Mouse (Mus musculus) liver, embryonic 11.5 days (tissue): ENCODE results near the gene Lamb3. TPM values are rescaled to one million over a fixed set of nuclear protein-coding genes. Genes with fewer than 3 reads are reported as not detected.

ENCODE experiments used
- ATAC-seq: fragments of 200-750 bp; cut with Nextera tagmentation; replicated peaks from 2 replicates; pipeline ENCODE4 v1.8.0; 2017; ENCODE audit warnings: moderate number of reproducible peaks, mild to moderate bottlenecking, moderate TSS enrichment, moderate library complexity; ENCODE audit not compliant: low FRiP score
- DNase-seq: peaks from one replicate; pipeline ENCODE4 v3.0.0-alpha.2; 2017; ENCODE audit warnings: low spot score
- H3K27ac ChIP-seq: fragments of 300-500 bp; sonication (generic); 2 replicates; pipeline ENCODE4 v1.5.1; 2014; ENCODE audit warnings: mild to moderate bottlenecking, low read depth, low read length, control low read depth
- H3K27me3 ChIP-seq: fragments of 300-500 bp; sonication (generic); replicated peaks from 2 replicates; pipeline ENCODE4 v1.6.1; 2014; ENCODE audit warnings: low read length, mixed read lengths; ENCODE audit not compliant: control insufficient read depth, insufficient read depth
- H3K36me3 ChIP-seq: fragments of 300-500 bp; sonication (generic); 2 replicates; pipeline ENCODE4 v1.6.1; 2014; ENCODE audit warnings: mild to moderate bottlenecking, low read length, moderate library complexity, mixed read lengths; ENCODE audit not compliant: control insufficient read depth, insufficient read depth
- H3K4me1 ChIP-seq: fragments of 300-500 bp; sonication (generic); replicated peaks from 2 replicates; pipeline ENCODE4 v1.6.1; 2014; ENCODE audit warnings: low read length, mixed read lengths; ENCODE audit not compliant: control insufficient read depth, insufficient read depth
- H3K4me2 ChIP-seq: fragments of 300-500 bp; sonication (generic); 2 replicates; pipeline ENCODE4 v1.6.1; 2014; ENCODE audit warnings: mild to moderate bottlenecking, control low read depth, moderate library complexity
- H3K4me3 ChIP-seq: fragments of 300-500 bp; sonication (generic); 2 replicates; pipeline ENCODE4 v1.5.1; 2014; ENCODE audit warnings: low read depth, low read length, control low read depth
- H3K9ac ChIP-seq: fragments of 300-500 bp; sonication (generic); 2 replicates; pipeline ENCODE4 v1.6.1; 2014; ENCODE audit warnings: low read depth, low read length, control low read depth
- H3K9me3 ChIP-seq: fragments of 300-500 bp; sonication (generic); 2 replicates; pipeline ENCODE4 v1.6.1; 2016; ENCODE audit warnings: low read length, inconsistent platforms, mixed read lengths; ENCODE audit not compliant: control insufficient read depth
- WGBS: fragments of 180-500 bp; shearing (Covaris S2); extraction: QIAGEN DNeasy Blood & Tissue Kit; methylation state at CpG from one replicate; pipeline ENCODE4 v1.1.7; 2014; 5-methylcytosine and 5-hydroxymethylcytosine counted together
- polyA plus RNA-seq: library from polyadenylated mRNA; unstranded; fragments of >200 nt; fragmentation: Nextera tagmentation; extraction: Ambion mirVana; gene quantifications from 2 replicates; pipeline ENCODE4 v1.2.1, GENCODE M21; 2014

The Lamb3 gene
- polyA plus RNA-seq, 1 experiment from 2014 or later = 0.15 TPM

- peak; percentile 82 for ATAC-seq
- Histone ChIP-seq H3K9ac (no peak overlapping the region), H3K27ac (no peak overlapping the region), H3K36me3 (no peaks in the 10 kb centered on the region), H3K4me2 (peak overlapping the region; percentile 74), H3K9me3 (no peaks in the 10 kb centered on the region), H3K4me1 (peaks cover 4% of the 10 kb centered on the region), H3K4me3 (peak overlapping the region; percentile 44), H3K27me3 (no peaks in the 10 kb centered on the region)
- DNase-seq = peak; percentile 59
- under 1% methylated on average over 8 of the region's 8 CpGs for whole genome bisulfite sequencing
Measured at GRCm38 (mm10) chr1:193382435-193382834, 174.9 kb downstream of the Lamb3 start.

DNA sequence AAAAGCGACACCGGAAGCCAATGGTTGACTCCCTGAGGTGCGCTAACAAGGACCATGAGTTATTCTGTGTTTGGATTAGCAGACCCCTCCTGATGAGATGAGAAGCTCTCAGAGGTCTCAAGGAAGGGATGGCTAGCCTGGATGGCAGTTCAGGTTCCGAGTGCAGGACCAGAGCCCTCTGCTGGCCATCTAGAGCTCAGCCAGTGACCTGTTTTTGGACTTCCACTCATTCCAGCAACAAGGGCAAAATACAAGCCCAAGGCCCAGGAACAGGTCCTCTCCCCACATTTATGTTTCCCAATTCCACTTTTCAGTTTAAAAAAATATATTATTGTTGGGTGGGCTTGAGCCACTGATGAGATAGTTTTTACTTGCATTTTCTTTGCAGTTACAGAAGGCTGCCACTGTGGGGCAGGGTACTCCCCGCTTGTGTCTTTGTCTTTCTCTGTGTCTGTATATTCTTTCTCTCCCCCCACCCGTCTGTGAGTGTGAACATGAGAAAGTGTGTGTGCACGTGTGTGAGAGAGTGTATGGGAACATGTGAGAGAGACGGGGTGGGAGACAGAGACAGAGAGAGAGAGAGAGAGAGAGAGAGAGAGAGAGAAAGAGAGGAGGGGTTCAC lies 175.5 kb downstream of the Lamb3 start:
- no peaks in the 10 kb centered on the region for H3K36me3 ChIP-seq
- no peaks in the 10 kb centered on the region for H3K9me3 ChIP-seq
- peaks cover 4% of the 10 kb centered on the region for H3K4me1 ChIP-seq
- ATAC-seq (peak; percentile 70), DNase-seq (peak; percentile 68)
- no peak overlapping the region for H3K27ac ChIP-seq
- peak overlapping the region; percentile 44 for H3K4me3 ChIP-seq
- H3K9ac ChIP-seq = 0 out of 2 replicates have a peak overlapping the region, but pooled peaks have one; percentile 2
- peak overlapping the region; percentile 74 for H3K4me2 ChIP-seq
- H3K27me3 ChIP-seq = no peaks in the 10 kb centered on the region
- 5% methylated on average over 8 of the region's 8 CpGs for WGBS

GRCm38 (mm10) chr1:193386136-193386535 lies 178.6 kb downstream of the Lamb3 start:
- ATAC-seq = peak; percentile 21; the same call in 1 of the 2 replicates
- peaks cover 7% of the 10 kb centered on the region for H3K4me1 ChIP-seq
- H3K36me3 ChIP-seq = no peaks in the 10 kb centered on the region
- H3K9ac ChIP-seq = no peak overlapping the region
- no peak overlapping the region for H3K27ac ChIP-seq
- no peak overlapping the region for H3K4me2 ChIP-seq
- H3K4me3 ChIP-seq = no peak overlapping the region
- no peaks in the 10 kb centered on the region; the same call in 1 of the 2 replicates for H3K27me3 ChIP-seq
- 4% methylated on average over 5 of the region's 5 CpGs for WGBS
- no peaks in the 10 kb centered on the region for H3K9me3 ChIP-seq
- DNase-seq = peak; percentile 72

DNA sequence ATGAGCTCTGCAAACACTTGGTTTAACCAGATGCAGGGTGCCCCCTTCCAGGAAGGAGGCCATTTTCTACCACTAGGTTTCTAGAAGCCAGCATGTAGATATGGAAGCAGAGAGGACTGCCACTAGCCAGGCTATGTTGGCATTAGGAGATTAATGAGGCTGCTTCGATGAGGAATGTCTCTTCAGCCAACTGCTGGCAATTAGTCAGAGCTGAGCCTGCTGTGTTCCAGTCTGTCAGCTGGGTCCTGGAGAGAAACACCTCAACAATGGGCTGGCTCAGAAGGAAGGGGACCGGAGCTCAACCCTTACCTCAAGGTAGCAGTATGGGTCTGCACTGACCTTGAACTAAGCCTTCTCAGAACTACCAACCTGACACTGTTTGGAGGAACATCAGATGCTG lies 179.7 kb downstream of the Lamb3 start:
- no peak overlapping the region for H3K27ac ChIP-seq
- peaks cover 3% of the 10 kb centered on the region; the same call in 1 of the 2 replicates for H3K4me1 ChIP-seq
- H3K36me3 ChIP-seq = no peaks in the 10 kb centered on the region
- no peak overlapping the region for H3K9ac ChIP-seq
- H3K4me3 ChIP-seq = no peak overlapping the region
- no peaks in the 10 kb centered on the region; the same call in 1 of the 2 replicates for H3K27me3 ChIP-seq
- DNase-seq = no peak
- no peaks in the 10 kb centered on the region for H3K9me3 ChIP-seq
- no peak overlapping the region for H3K4me2 ChIP-seq
- 47% methylated on average over 2 of the region's 2 CpGs for WGBS
- no peak for ATAC-seq

DNA sequence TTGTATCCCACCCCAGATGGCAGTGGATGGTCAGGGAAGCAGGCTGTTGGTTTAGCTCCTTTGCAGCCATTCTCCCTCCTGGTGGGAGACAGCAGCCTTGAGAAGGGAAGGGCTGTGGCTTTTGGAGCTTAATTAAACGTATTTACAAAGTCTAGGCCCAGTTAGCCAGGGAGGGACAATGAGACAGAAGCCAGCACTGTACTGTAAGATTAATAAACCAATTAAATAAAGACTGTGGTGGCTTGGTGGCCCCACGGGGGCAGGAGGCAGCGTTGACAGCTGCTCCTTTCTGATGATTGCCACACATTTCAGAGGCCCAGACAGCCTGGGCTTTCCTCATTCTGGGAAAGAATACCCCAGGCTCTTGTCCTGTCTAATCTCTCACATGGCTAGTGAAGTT lies 182.0 kb downstream of the Lamb3 start:
- no peak for ATAC-seq
- no peak overlapping the region for H3K27ac ChIP-seq

DNA sequence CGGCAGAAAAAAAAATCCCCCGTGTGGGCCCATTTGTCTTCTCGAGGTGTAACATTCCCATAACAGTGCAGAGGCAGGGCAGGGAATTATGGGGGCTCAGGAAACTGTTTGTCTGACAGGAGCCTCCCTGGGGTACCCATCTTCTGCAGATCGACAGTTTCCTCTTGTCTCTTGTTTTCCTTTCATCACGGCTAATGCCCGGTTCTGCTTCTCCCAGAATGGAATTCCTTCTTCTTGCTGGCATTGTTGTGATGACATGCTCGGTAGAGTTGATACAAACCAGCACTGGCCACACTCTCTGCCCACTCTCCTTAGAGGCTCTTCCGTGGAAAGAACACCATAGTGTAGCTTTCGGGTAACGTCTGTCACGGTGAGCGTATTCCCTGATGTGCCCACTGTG lies 182.5 kb downstream of the Lamb3 start:
- H3K9me3 ChIP-seq = no peaks in the 10 kb centered on the region
- H3K4me3 ChIP-seq = no peak overlapping the region
- ATAC-seq (no peak), DNase-seq (no peak)
- 57% methylated on average over 12 of the region's 12 CpGs for WGBS
- H3K27ac ChIP-seq = no peak overlapping the region
- H3K4me1 ChIP-seq = peaks cover 3% of the 10 kb centered on the region; the same call in 1 of the 2 replicates
- no peaks in the 10 kb centered on the region; the same call in 1 of the 2 replicates for H3K27me3 ChIP-seq
- no peak overlapping the region for H3K4me2 ChIP-seq
- H3K9ac ChIP-seq = no peak overlapping the region
- no peaks in the 10 kb centered on the region for H3K36me3 ChIP-seq

More for the DNA sequence above, 182.0 kb downstream of the Lamb3 start:
- Histone ChIP-seq H3K4me3 (no peak overlapping the region), H3K36me3 (no peaks in the 10 kb centered on the region), H3K4me1 (peaks cover 3% of the 10 kb centered on the region; the same call in 1 of the 2 replicates), H3K9ac (no peak overlapping the region), H3K9me3 (no peaks in the 10 kb centered on the region), H3K4me2 (no peak overlapping the region), H3K27me3 (no peaks in the 10 kb centered on the region; the same call in 1 of the 2 replicates)
- DNase-seq = no peak
- WGBS = 40% methylated on average over 3 of the region's 3 CpGs

GRCm38 (mm10) chr1:193392266-193392665 lies 184.8 kb downstream of the Lamb3 start:
- no peak overlapping the region for H3K4me3 ChIP-seq
- H3K27ac ChIP-seq = no peak overlapping the region
- no peaks in the 10 kb centered on the region for H3K36me3 ChIP-seq
- no peak overlapping the region for H3K9ac ChIP-seq
- H3K4me1 ChIP-seq = peaks cover 3% of the 10 kb centered on the region; the same call in 1 of the 2 replicates
- ATAC-seq (no peak), DNase-seq (no peak)
- no peaks in the 10 kb centered on the region for H3K9me3 ChIP-seq
- WGBS = 89% methylated on average over 3 of the region's 3 CpGs
- H3K4me2 ChIP-seq = no peak overlapping the region
- H3K27me3 ChIP-seq = no peaks in the 10 kb centered on the region; the same call in 1 of the 2 replicates
